Mouse (Mus musculus): Measurements from ENCODE around the gene Dmwd. TPM values are rescaled to one million over a fixed set of nuclear protein-coding genes. Genes with fewer than 3 reads are reported as not detected.

Gene Dmwd
- polyA plus RNA-seq, 1 experiment: 116 TPM

- no peak overlapping the region for H3K27ac ChIP-seq (ENCODE audit: insufficient read depth, low read length)
- peaks cover 1% of the 10 kb centered on the region; the same call in 1 of the 2 replicates for H3K27me3 ChIP-seq (ENCODE audit: control insufficient read depth, insufficient read depth, low read length)
- no peaks in the 10 kb centered on the region for H3K4me1 ChIP-seq (ENCODE audit: control insufficient read depth, insufficient read depth, low read length)
- no peak for DNase-seq
- TF ChIP-seq POLR2A (IDR thresholded peaks at IDR 0.05; ENCODE audit: borderline replicate concordance, insufficient read depth, low read length): no peak
- no peak for TF ChIP-seq CTCF (IDR thresholded peaks at IDR 0.05; ENCODE audit: borderline replicate concordance, insufficient read depth, low read depth, low read length)
- 68% methylated on average over 17 of the region's 17 CpGs for WGBS
- no peak overlapping the region for H3K4me3 ChIP-seq (replicated peaks; ENCODE audit: insufficient read depth, low read depth, low read length)
These were observed 15.9 kb downstream of the Dmwd start for GRCm38 (mm10) chr7:19091913-19092312.

- H3K4me3 ChIP-seq (replicated peaks; ENCODE audit: insufficient read depth, low read depth, low read length): no peak overlapping the region
- WGBS: 20% methylated on average over 38 of the region's 38 CpGs
- peaks cover 1% of the 10 kb centered on the region; the same call in 1 of the 2 replicates for H3K27me3 ChIP-seq (ENCODE audit: control insufficient read depth, insufficient read depth, low read length)
- no peak overlapping the region for H3K27ac ChIP-seq (ENCODE audit: insufficient read depth, low read length)
- H3K4me1 ChIP-seq (ENCODE audit: control insufficient read depth, insufficient read depth, low read length): no peaks in the 10 kb centered on the region
- TF ChIP-seq POLR2A (IDR thresholded peaks at IDR 0.05; ENCODE audit: borderline replicate concordance, insufficient read depth, low read length): no peak
- no peak for TF ChIP-seq CTCF (IDR thresholded peaks at IDR 0.05; ENCODE audit: borderline replicate concordance, insufficient read depth, low read depth, low read length)
- no peak for DNase-seq
These were observed 16.6 kb downstream of the Dmwd start for GRCm38 (mm10) chr7:19092381-19093173.

- peak; percentile 49 to 65 for DNase-seq
- whole genome bisulfite sequencing: 7% methylated on average over 15 of the region's 15 CpGs
- Histone ChIP-seq H3K4me3 (replicated peaks; ENCODE audit: insufficient read depth, low read depth, low read length) (no peak overlapping the region), H3K27ac (ENCODE audit: insufficient read depth, low read length) (no peak overlapping the region), H3K27me3 (ENCODE audit: control insufficient read depth, insufficient read depth, low read length) (peaks cover 1% of the 10 kb centered on the region; the same call in 1 of the 2 replicates), H3K4me1 (ENCODE audit: control insufficient read depth, insufficient read depth, low read length) (no peaks in the 10 kb centered on the region)
- TF ChIP-seq POLR2A (IDR thresholded peaks at IDR 0.05; ENCODE audit: borderline replicate concordance, insufficient read depth, low read length) (no peak), CTCF (IDR thresholded peaks at IDR 0.05; ENCODE audit: borderline replicate concordance, insufficient read depth, low read depth, low read length) (peak; percentile 74)
These were observed 17.1 kb downstream of the Dmwd start for GRCm38 (mm10) chr7:19093174-19093521.

GRCm38 (mm10) chr7:19093537-19094385, 17.7 kb downstream of the Dmwd start:
- Histone ChIP-seq H3K27me3 (ENCODE audit: control insufficient read depth, insufficient read depth, low read length) (peaks cover 1% of the 10 kb centered on the region; the same call in 1 of the 2 replicates), H3K4me3 (replicated peaks; ENCODE audit: insufficient read depth, low read depth, low read length) (peak overlapping the region; percentile 41), H3K4me1 (ENCODE audit: control insufficient read depth, insufficient read depth, low read length) (no peaks in the 10 kb centered on the region), H3K27ac (ENCODE audit: insufficient read depth, low read length) (no peak overlapping the region)
- TF ChIP-seq POLR2A (IDR thresholded peaks at IDR 0.05; ENCODE audit: borderline replicate concordance, insufficient read depth, low read length) (no peak), CTCF (IDR thresholded peaks at IDR 0.05; ENCODE audit: borderline replicate concordance, insufficient read depth, low read depth, low read length) (no peak)
- DNase-seq: peak; percentile 57 to 63
- 1% methylated on average over 45 of the region's 45 CpGs for WGBS

- TF ChIP-seq POLR2A (IDR thresholded peaks at IDR 0.05; ENCODE audit: borderline replicate concordance, insufficient read depth, low read length): no peak
- TF ChIP-seq CTCF (IDR thresholded peaks at IDR 0.05; ENCODE audit: borderline replicate concordance, insufficient read depth, low read depth, low read length): no peak
- H3K4me3 ChIP-seq (replicated peaks; ENCODE audit: insufficient read depth, low read depth, low read length): peak within 1 kb of the TSS; percentile 41
- H3K27ac ChIP-seq (ENCODE audit: insufficient read depth, low read length): no peak within 1 kb of the TSS
- no peaks in the 10 kb centered on the region for H3K4me1 ChIP-seq (ENCODE audit: control insufficient read depth, insufficient read depth, low read length)
- H3K27me3 ChIP-seq (ENCODE audit: control insufficient read depth, insufficient read depth, low read length): peaks cover 1% of the 10 kb centered on the region; the same call in 1 of the 2 replicates
- WGBS: 1% methylated on average over 32 of the region's 36 CpGs
- DNase-seq: no peak
These were observed 18.4 kb downstream of the Dmwd start, which contains the start of gene Six5 for GRCm38 (mm10) chr7:19094471-19094825. Gene Six5, plus strand, starts transcription at chr7:19094594.

GRCm38 (mm10) chr7:19094826-19095750, 19.1 kb downstream of the Dmwd start:
- TF ChIP-seq CTCF (IDR thresholded peaks at IDR 0.05; ENCODE audit: borderline replicate concordance, insufficient read depth, low read depth, low read length) (no peak), POLR2A (IDR thresholded peaks at IDR 0.05; ENCODE audit: borderline replicate concordance, insufficient read depth, low read length) (no peak)
- Histone ChIP-seq H3K27ac (ENCODE audit: insufficient read depth, low read length) (no peak overlapping the region), H3K4me1 (ENCODE audit: control insufficient read depth, insufficient read depth, low read length) (no peaks in the 10 kb centered on the region), H3K27me3 (ENCODE audit: control insufficient read depth, insufficient read depth, low read length) (peaks cover 1% of the 10 kb centered on the region; the same call in 1 of the 2 replicates), H3K4me3 (replicated peaks; ENCODE audit: insufficient read depth, low read depth, low read length) (peak overlapping the region; percentile 30)
- under 1% methylated on average over 84 of the region's 87 CpGs for WGBS
- no peak for DNase-seq

GRCm38 (mm10) chr7:19095751-19096110, 19.7 kb downstream of the Dmwd start:
- no peak for TF ChIP-seq POLR2A (IDR thresholded peaks at IDR 0.05; ENCODE audit: borderline replicate concordance, insufficient read depth, low read length)
- no peak for TF ChIP-seq CTCF (IDR thresholded peaks at IDR 0.05; ENCODE audit: borderline replicate concordance, insufficient read depth, low read depth, low read length)
- Histone ChIP-seq H3K27me3 (ENCODE audit: control insufficient read depth, insufficient read depth, low read length) (peaks cover 1% of the 10 kb centered on the region; the same call in 1 of the 2 replicates), H3K27ac (ENCODE audit: insufficient read depth, low read length) (no peak overlapping the region), H3K4me3 (replicated peaks; ENCODE audit: insufficient read depth, low read depth, low read length) (no peak overlapping the region), H3K4me1 (ENCODE audit: control insufficient read depth, insufficient read depth, low read length) (no peaks in the 10 kb centered on the region)
- WGBS: 4% methylated on average over 19 of the region's 19 CpGs
- no peak for DNase-seq

Measured in cerebellum, adult 2 months (tissue).